Mouse (Mus musculus) forebrain, embryonic 14.5 days (tissue): Measurements from ENCODE around the gene Ankle1. TPM values are rescaled to one million over a fixed set of nuclear protein-coding genes. Genes with fewer than 3 reads are reported as not detected.

Source experiments
- ATAC-seq: fragments of 200-750 bp; cut with Nextera tagmentation; 2 replicates; pipeline ENCODE4 v1.8.0; 2017; ENCODE audit warnings: mild to moderate bottlenecking, moderate library complexity
- DNase-seq: peaks from one replicate; pipeline ENCODE4 v3.0.0-alpha.2; 2015; ENCODE audit warnings: low spot score
- H3K27ac ChIP-seq: fragments of 300-500 bp; sonication (generic); 2 replicates; pipeline ENCODE4 v1.5.1; 2014; ENCODE audit warnings: low read depth, mild to moderate bottlenecking, control low read depth, low read length, moderate library complexity
- H3K27me3 ChIP-seq: fragments of 300-500 bp; sonication (generic); replicated peaks from 2 replicates; pipeline ENCODE4 v1.6.1; 2014; ENCODE audit warnings: low read length, control low read depth, mixed read lengths; ENCODE audit not compliant: control insufficient read depth, insufficient read depth
- H3K36me3 ChIP-seq: fragments of 300-500 bp; sonication (generic); 2 replicates; pipeline ENCODE4 v1.6.1; 2014; ENCODE audit warnings: low read length, control low read depth; ENCODE audit not compliant: control insufficient read depth, insufficient read depth
- H3K4me1 ChIP-seq: fragments of 300-500 bp; sonication (generic); 2 replicates; pipeline ENCODE4 v1.6.1; 2014; ENCODE audit warnings: antibody characterized with exemption, low read length, control low read depth; ENCODE audit not compliant: control insufficient read depth, insufficient read depth
- H3K4me2 ChIP-seq: fragments of 300-500 bp; sonication (generic); 2 replicates; pipeline ENCODE4 v1.6.1; 2014; ENCODE audit warnings: mild to moderate bottlenecking, control low read depth, low read length
- H3K4me3 ChIP-seq: fragments of 300-500 bp; sonication (generic); 2 replicates; pipeline ENCODE4 v1.5.1; 2014; ENCODE audit warnings: low read depth, low read length, control low read depth
- H3K9ac ChIP-seq: fragments of 300-500 bp; sonication (generic); 2 replicates; pipeline ENCODE4 v1.6.1; 2014; ENCODE audit warnings: mild to moderate bottlenecking, low read length, control low read depth, moderate library complexity
- H3K9me3 ChIP-seq: fragments of 300-500 bp; sonication (generic); replicated peaks from 2 replicates; pipeline ENCODE4 v1.6.1; 2016; ENCODE audit warnings: low read length, control low read depth, mixed read lengths; ENCODE audit not compliant: control insufficient read depth
- WGBS: fragments of 180-500 bp; shearing (Covaris S2); extraction: QIAGEN DNeasy Blood & Tissue Kit; methylation state at CpG from one replicate; pipeline ENCODE4 v1.1.7; 2014; 5-methylcytosine and 5-hydroxymethylcytosine counted together
- polyA plus RNA-seq: library from polyadenylated mRNA; unstranded; fragments of >200 nt; fragmentation: Nextera tagmentation; extraction: Ambion mirVana; gene quantifications from 2 replicates; pipeline ENCODE4 v1.2.1, GENCODE M21; 2014

Ankle1 gene
- polyA plus RNA-seq, 1 experiment from 2014 or later, result 4.3 TPM

DNA sequence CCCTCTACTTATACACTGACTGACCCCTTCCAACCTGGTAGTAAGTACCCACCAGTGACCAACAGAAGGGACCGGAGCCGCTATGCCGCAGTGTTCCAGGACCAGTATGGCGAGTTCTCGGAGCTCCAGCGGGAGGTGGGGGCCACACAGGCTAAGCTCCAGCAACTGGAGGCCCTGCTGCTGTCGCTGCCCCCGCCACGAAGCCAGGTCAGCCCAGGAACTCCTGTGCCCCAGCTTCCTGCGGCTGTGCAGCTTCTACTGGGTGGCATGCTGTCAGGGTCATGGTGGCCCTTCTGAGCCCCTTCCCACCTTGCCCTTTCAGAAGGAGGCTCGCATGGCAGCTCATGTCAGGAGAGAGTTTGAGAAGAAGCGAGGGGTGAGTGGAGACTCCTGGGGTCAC, 33.4 kb upstream of the Ankle1 start:
- Histone ChIP-seq H3K4me1 (peaks cover 24% of the 10 kb centered on the region), H3K9ac (no peak overlapping the region), H3K4me3 (no peak overlapping the region), H3K9me3 (no peaks in the 10 kb centered on the region), H3K27ac (no peak overlapping the region), H3K27me3 (no peaks in the 10 kb centered on the region), H3K36me3 (peaks cover 18% of the 10 kb centered on the region; the same call in 1 of the 2 replicates), H3K4me2 (no peak overlapping the region)
- no peak for DNase-seq
- WGBS, result 85% methylated on average over 12 of the region's 12 CpGs
- ATAC-seq, result no peak

DNA sequence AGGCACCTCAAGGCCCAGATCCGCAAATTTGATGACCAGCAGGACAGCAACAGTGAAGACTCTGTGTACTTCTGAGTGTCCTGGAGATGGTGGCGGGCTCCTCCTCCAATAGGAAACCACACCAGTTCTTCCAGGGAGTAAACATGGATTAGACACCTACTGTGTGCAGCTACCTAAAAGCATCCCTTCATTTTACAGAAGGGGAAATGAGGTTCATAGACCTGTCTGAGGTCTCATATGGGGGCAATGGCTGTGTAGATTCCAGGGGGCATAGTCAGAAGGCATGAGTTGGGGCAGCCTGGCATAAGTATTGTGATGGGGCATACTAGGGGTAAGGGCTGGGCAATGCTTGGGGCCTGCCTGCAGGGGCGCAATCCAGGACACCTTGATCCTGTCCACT, 32.8 kb upstream of the Ankle1 start:
- 94% methylated on average over 3 of the region's 3 CpGs for WGBS
- Histone ChIP-seq H3K27me3 (no peaks in the 10 kb centered on the region), H3K4me1 (peaks cover 19% of the 10 kb centered on the region), H3K27ac (no peak overlapping the region), H3K4me2 (no peak overlapping the region), H3K36me3 (peaks cover 23% of the 10 kb centered on the region; the same call in 1 of the 2 replicates), H3K4me3 (no peak overlapping the region), H3K9me3 (no peaks in the 10 kb centered on the region), H3K9ac (no peak overlapping the region)
- DNase-seq (no peak), ATAC-seq (no peak)

DNA sequence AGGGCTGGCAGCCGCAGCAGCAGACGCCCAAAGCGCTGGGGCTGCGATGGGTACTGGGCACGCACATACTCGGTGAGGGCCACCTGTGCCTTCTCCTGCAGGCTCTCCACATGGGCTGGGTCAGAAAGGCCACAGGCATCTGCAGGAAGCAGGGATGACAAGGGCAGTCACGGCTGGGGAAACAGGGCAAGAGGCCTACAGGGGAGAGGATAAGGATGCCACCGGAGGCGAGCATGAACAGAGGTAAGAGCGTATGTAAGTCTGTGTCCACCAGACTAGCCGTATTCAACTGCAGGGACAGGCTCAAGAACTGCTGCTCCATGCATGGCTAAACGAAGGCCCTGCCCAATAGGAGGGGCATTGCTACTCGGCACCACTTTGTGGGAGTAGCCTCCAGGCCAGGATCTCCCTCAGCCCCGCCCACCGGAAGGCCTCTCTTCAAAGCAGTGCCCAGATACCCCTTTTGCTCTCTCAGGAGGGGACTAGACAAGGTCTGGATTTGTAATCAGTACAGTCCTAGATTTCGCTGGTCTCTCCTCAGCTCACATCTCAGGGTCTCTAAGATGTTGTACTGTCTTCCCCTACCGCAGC, 31.1 kb upstream of the Ankle1 start:
- Histone ChIP-seq H3K36me3 (peaks cover 11% of the 10 kb centered on the region; the same call in 1 of the 2 replicates), H3K9me3 (no peaks in the 10 kb centered on the region), H3K4me3 (no peak overlapping the region), H3K4me1 (peaks cover 26% of the 10 kb centered on the region), H3K27me3 (0 out of 2 replicates have a peak, but pooled peaks cover 3% of the 10 kb centered on the region), H3K27ac (no peak overlapping the region), H3K9ac (no peak overlapping the region), H3K4me2 (no peak overlapping the region)
- ATAC-seq (no peak), DNase-seq (no peak)
- WGBS, result 80% methylated on average over 17 of the region's 17 CpGs

DNA sequence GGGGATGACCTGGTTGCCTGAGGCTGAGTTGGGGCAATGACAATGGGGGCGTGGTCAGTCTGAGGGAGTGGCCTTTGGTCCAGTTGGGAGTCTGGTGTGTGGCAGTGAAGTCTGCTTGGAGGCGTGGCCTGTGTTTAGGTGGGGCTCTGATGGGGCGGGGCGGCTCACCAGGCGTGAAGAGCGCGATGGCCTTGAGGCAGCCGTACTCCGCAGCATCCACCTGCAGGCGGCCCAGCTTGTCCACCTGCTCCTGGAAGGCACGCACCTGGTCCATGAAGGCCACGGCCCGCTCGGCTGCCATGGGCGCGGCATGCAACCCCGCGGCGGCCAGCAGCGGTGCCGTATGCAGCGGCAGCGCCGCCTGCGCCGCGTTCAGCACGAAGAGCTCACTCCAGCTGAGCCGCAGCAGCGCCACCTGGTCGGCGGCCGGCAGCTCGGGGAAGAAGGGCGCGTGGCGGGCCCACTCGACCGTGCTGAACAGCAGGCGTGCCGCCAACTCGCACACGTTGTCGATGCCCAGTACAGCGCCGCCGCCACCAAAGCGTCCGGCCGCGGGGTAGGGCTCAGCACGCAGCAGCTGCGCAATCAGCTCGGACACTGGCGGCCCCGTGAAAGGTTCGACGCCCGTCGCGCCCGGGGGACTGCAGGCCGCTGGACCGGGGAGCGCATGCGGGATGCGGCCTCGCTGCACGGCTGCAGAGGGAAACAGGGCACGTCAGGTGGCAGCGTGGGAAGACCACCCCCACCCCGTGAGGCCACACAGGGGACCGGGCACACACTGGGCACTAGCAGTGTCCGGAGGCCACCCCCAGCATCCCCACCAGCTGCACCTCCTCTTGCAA, 30.0 kb upstream of the Ankle1 start:
- ATAC-seq, result peak; percentile 13
- WGBS, result 4% methylated on average over 72 of the region's 74 CpGs
- H3K4me3 ChIP-seq, result peak overlapping the region; percentile 32
- peak overlapping the region; percentile 76 for H3K4me2 ChIP-seq
- DNase-seq, result peak; percentile 71
- H3K4me1 ChIP-seq, result peaks cover 28% of the 10 kb centered on the region
- H3K9me3 ChIP-seq, result no peaks in the 10 kb centered on the region
- 0 out of 2 replicates have a peak overlapping the region, but pooled peaks have one; percentile 27 for H3K27ac ChIP-seq
- 0 out of 2 replicates have a peak, but pooled peaks cover 8% of the 10 kb centered on the region for H3K36me3 ChIP-seq
- H3K27me3 ChIP-seq, result peaks cover 6% of the 10 kb centered on the region; the same call in 1 of the 2 replicates
- peak overlapping the region; percentile 60 for H3K9ac ChIP-seq

DNA sequence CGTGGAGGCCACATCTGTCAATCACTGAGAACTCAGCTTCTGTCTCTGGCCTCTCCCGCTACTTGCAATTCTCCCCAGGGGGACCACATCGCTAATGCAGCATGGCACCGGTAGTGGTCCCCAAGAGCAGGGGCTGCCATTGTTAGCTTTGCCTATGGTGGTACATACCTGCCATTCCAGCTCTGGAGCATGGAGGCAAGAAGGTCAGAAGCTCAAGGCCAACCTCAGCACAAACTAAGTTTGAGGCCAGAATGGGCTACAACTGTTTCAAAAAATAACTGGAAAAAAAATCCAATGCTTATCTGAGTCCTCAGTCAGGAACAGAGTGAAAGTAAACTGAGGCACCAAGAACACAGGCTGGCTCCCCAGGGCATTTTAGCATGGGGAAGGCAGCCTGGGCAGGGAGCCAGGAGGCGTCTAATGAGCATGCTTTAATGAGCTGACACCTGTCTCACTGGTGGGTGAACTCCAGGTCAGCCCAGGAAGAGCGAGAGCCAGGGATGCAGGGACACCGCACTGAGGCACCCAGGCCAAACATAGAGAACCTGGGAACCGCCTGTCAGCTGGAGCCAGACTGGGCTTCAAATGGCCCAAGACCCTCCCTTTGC, 29.3 kb upstream of the Ankle1 start:
- Histone ChIP-seq H3K9me3 (no peaks in the 10 kb centered on the region), H3K36me3 (0 out of 2 replicates have a peak, but pooled peaks cover 8% of the 10 kb centered on the region), H3K27ac (no peak overlapping the region), H3K4me3 (peak overlapping the region; percentile 32), H3K9ac (peak overlapping the region; percentile 60), H3K4me2 (peak overlapping the region; percentile 76), H3K4me1 (peaks cover 32% of the 10 kb centered on the region), H3K27me3 (peaks cover 10% of the 10 kb centered on the region; the same call in 1 of the 2 replicates)
- ATAC-seq (no peak), DNase-seq (no peak)
- WGBS, result 13% methylated on average over 8 of the region's 8 CpGs

DNA sequence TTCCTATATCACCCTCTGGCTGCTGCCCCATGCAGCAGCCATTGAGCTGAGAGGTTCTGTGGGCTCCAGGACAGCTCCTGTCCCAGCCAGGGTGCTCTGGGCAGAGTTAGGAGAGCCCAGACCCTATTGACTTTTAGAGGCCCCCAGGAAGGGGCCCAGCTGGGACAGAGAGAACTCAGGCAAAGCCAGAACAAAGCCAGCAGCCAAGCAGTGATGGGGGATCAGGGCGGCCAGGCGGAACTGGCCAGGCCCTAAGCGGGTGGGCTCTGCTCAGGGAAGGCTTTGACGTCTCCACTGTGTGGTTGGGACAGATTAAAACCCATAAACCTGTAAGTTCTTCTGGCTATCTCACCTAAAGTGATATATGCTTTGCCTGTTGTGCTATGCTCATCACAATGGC, 26.8 kb upstream of the Ankle1 start:
- Histone ChIP-seq H3K27me3 (peaks cover 10% of the 10 kb centered on the region; the same call in 1 of the 2 replicates), H3K4me3 (no peak overlapping the region), H3K27ac (no peak overlapping the region), H3K4me1 (peaks cover 32% of the 10 kb centered on the region), H3K9ac (no peak overlapping the region), H3K4me2 (peak overlapping the region; percentile 97; the same call in 1 of the 2 replicates), H3K36me3 (0 out of 2 replicates have a peak, but pooled peaks cover 8% of the 10 kb centered on the region), H3K9me3 (no peaks in the 10 kb centered on the region)
- 44% methylated on average over 4 of the region's 4 CpGs for WGBS
- DNase-seq (no peak), ATAC-seq (no peak)

DNA sequence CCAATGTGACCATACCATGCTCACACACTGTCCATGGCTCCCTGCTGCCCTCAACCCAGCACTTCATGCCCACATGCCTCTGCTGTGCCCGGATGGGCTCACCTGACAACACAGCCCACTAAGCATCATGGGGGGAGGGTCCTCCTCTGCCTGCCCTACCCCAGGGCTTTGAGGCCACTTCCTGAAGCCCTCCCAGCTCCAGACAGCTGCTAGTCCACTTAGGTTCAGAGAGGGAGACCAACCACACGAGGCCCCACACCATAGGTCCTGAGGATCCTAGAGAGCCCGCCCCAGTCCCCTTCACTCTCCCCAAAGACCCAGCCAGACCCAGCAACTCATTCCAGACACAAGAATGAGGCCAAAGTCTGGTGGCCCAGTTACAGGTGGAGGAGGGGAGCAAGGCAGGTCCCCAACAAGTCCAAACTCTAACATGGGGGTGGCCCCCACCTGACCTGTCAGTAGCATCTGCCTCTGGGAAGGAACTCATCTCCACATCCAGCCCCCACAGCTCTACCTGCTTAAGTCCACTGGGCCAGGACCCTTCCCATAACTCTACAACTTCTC, 26.2 kb upstream of the Ankle1 start:
- DNase-seq, result no peak
- peaks cover 32% of the 10 kb centered on the region for H3K4me1 ChIP-seq

More for the DNA sequence above, 26.2 kb upstream of the Ankle1 start:
- 0 out of 2 replicates have a peak, but pooled peaks cover 8% of the 10 kb centered on the region for H3K36me3 ChIP-seq
- no peaks in the 10 kb centered on the region for H3K9me3 ChIP-seq
- H3K27ac ChIP-seq, result no peak overlapping the region
- 34% methylated on average over 3 of the region's 3 CpGs for WGBS
- peaks cover 10% of the 10 kb centered on the region; the same call in 1 of the 2 replicates for H3K27me3 ChIP-seq
- peak overlapping the region; percentile 97 for H3K4me2 ChIP-seq
- 0 out of 2 replicates have a peak overlapping the region, but pooled peaks have one; percentile 77 for H3K9ac ChIP-seq
- no peak for ATAC-seq
- H3K4me3 ChIP-seq, result peak overlapping the region; percentile 70
